Mouse (Mus musculus): ENCODE measurements around the gene Spata3. TPM values are rescaled to one million over a fixed set of nuclear protein-coding genes. Genes with fewer than 3 reads are reported as not detected.
A peak's percentile ranks its signal among the peaks of the same experiment; 100 is the strongest.
"Not testable (repeated sequence)": the region's sequence is repeated elsewhere in the genome, so short reads cannot be mapped to it uniquely, and the experiment has no call there.

Gene Spata3
- not detected for total RNA-seq (2021)
- long read RNA-seq, experiment 1 = 0 reads
- long read RNA-seq, experiment 2 = 0 reads

DNA sequence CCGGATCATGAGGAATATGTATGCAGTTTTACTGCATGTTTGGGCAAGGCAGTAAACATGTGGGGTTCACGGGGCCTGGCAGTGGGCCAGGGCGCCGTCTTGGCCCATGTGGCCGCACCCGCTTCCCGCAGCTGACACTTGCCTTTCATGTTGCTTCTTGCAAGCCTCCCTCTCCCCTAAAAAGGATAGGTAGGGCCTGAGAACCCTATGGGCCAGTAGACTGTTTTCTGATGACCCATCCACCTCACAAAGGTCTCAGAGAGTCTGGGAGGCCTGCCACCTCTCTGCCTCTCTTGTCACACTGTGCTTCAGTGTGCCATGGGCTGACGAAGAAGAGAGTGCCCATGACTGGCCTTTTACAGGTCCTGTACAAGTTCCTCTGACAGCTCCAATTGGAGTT, at the start of gene Spata3:
Spata3 (plus strand) TSS at position 301 of the 400 bp plus-strand sequence.
- DNase-seq = no peak

DNA sequence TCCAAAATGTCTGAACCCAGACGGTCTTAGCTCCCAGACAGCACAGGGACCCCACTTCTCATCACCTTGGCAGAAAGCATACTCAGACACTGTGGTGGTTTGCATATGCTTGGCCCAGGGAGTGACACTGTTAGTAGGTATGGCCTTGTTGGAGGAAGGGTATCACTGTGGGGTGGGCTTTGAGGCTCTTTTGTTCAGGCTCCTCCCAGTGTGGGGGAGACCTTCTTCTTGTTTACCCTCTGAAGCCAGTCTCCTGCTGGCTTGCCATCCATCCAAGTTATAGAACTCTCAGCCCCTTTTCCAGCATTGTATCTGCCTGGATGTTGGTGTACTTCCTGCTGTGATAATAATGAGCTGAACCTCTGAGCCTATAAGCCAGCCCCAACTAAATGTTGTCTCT, 47.5 kb upstream of the Spata3 start:
- no peak for DNase-seq

- no peak for DNase-seq
These were observed 47.1 kb upstream of the Spata3 start for GRCm38 (mm10) chr1:85969519-85969918.

- DNase-seq = no peak
These were observed 45.5 kb upstream of the Spata3 start for GRCm38 (mm10) chr1:85971070-85971469.

DNA sequence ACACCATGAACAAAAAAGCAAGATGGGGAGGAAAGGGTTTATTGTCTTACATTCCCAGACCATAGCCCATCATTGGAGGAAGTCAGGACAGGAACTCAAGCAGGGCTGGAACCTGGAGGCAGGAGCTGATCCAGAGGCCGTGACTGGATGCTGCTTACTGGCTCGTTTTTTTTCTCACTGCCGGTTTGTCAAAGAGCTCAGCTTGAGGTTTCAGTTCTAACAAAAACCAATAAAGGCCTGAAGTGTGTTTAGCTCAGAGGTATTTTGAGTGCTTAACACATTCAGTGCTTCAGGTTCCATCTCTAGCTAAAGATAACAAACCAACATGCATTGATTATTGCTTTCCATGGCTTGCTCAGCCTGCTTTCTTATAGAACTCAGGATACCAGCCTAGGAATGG, 44.3 kb upstream of the Spata3 start:
- no peak for DNase-seq

DNA sequence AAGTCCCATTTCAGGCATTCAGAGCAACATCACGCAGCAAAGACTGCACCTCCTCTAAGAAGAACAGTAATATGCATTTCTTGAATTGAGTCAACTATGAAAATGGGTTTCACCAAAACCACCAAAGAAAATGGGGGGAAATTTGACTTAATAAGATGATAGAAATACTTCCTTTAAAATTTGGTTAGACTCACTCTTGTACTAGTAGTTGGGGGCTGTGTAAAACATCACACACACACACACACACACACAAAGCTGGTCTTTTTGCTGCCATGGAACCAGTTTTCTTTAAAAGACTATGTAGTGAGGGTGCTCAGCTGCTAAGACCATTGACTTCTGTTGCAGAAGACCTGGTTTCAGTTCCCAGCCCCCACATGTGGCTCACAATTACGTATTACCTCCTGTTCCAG, 43.1 kb upstream of the Spata3 start:
- no peak for DNase-seq

- no peak for DNase-seq
These were observed 38.9 kb upstream of the Spata3 start for GRCm38 (mm10) chr1:85977709-85978108.

- DNase-seq = peak; percentile 21
These were observed 34.8 kb upstream of the Spata3 start for GRCm38 (mm10) chr1:85981738-85982357.

DNA sequence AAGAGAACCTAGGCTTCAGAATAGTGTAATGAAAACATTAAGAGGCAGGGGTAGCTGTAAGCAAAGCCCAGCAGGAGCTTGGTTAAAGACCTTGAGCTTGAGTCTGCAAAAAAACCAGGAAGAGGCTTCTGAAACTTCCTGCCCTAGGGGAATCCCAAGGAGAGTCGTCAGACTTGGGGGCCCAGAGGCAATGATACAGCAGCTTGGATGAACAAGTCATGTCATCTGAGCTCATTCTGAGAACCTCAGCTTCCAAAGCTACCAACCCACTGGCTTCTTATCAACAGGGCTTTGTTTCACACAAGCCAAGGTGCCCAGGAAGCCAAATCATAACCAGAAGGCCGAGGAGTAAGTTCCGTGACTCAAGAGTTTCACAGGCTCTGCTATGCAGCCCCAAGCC, 30.8 kb upstream of the Spata3 start:
- no peak for DNase-seq

DNA sequence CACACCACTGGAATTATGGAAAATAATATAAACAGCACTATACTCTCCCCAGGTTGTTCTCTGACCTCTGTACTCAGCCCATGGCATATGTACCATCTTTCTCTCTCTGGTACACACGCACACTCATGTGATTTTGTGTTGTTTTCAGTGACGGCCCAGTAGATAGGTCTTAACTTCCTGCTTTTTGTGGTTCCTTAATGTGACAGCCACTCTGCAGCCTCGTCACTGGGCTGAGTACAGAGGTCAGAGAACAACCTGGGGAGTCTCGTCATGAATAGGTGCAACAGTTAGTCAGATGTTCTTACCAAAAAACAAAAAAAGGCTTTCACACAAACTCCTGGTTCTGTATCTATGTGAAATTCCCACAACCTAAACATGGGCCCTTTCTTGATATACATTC, 28.3 kb upstream of the Spata3 start:
- DNase-seq = no peak

DNA sequence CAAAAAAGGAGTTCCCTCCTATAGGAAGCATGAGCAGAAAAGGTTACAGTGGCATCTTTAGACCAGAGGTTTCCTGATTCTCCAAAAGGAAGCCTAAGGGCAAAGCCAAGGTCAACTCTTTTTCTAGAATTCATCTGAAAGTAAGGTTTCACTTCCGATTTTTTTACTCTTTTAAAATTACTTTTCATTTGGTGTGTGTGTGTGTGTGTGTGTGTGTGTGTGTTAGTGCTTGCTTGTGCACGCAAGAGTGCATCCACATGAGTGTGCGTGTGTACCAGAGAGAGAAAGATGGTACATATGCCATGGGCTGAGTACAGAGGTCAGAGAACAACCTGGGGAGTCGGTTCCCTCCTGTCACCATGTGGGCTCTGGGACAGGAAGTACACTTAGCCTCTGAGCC, 27.7 kb upstream of the Spata3 start:
- not testable (repeated sequence) for DNase-seq

GRCm38 (mm10) chr1:85992175-85992574, 24.4 kb upstream of the Spata3 start:
- no peak for DNase-seq

DNA sequence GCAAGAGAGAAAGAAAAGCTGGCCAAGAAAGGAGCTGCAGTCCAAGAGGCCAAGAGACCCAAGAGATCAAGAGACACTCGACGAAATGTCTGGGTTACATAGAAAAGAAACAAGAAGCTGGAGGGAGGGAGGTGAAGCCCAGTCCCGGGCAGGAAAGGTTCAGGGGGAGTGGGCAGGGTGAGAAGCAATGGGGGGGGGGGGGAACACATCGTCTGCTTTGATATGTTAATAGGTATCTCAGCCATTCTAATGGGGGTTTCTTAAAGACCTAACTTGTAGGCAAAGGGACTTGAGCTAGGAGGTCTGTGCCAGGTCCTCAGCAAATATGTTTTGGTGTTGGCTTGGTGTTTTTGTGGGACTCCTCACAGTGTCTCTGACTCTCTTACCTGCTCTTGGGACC, 23.1 kb upstream of the Spata3 start:
- DNase-seq = no peak

DNA sequence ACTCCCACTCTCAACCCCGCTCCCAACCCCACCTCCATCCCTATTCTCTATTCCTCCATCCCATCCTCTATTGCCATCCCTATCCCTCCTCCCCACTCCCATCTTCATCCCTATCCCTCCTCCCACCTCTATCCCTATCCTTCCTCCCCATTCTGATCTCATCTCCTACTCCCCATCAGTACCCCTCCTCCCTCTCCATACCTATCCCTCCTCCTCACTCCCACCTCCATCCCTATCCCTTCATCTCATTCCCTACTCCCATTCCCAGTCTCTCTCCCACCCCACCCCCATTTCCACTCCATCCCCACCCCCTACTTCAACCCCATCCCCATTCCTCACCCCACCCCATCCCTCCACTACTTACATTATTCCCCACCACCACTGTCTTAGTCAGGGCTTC, 19.4 kb upstream of the Spata3 start:
- no peak for DNase-seq

DNA sequence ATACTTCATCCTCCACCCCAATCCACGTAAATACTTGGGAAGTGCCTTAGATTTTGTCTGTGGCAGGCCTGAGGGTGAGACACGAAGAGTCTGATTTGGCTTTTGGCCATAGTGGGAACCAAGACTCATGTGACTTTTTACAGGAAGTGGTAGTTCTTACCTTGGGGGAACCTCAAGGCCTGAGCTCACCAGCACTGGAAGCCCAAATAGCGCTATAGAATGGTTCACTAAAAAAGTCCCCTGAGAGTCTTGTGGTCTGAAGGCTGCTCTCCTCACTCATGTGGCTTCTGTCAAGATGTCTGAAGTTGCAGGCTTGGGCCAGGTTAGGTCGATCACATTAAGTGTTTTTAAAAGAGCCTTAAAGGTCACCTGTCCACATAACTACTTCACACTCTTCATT, 18.6 kb upstream of the Spata3 start:
- no peak for DNase-seq

- no peak for DNase-seq
These were observed 16.6 kb upstream of the Spata3 start for GRCm38 (mm10) chr1:85999853-86000570.

- no peak for DNase-seq
These were observed 11.1 kb upstream of the Spata3 start for GRCm38 (mm10) chr1:86005540-86005939.

DNA sequence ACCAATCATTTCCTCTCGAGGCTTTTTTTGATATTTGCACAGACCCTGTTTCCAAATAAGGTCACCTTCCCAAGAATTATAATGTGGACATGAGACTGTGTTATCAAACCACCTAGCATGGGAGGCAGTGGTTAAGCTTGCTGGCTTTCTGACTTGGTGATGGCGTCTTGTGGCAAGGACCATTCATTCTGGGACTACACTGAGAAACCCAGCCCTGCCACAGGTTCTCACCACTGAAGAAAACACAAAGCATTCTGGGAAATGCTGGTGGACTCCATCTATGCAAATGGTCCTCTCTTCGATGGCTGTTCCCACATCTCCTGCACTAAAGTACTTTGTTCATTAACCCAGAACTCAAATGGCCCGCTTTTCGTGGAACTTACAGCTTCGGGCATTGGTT, 10.6 kb upstream of the Spata3 start:
- DNase-seq = no peak

DNA sequence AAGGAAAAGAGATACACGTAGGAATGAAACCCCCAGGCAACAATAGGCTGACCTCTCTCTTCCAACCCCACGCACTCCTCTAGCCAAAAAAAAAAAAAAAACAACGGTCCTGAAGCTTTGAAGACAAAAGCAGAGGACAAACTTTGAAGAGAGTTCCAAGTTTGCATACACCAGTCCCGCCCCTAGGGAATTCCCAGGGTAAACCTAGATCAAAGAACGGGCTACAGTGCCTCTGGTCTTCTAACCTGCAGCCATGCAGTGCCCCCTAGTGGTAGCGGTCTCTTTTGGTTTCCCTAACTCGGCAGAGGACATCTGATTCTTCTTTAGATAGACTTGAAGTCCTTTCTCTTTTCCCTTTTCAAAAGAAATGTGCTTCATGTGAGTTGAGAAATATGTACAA, 8.8 kb upstream of the Spata3 start:
- DNase-seq = peak; percentile 64

DNA sequence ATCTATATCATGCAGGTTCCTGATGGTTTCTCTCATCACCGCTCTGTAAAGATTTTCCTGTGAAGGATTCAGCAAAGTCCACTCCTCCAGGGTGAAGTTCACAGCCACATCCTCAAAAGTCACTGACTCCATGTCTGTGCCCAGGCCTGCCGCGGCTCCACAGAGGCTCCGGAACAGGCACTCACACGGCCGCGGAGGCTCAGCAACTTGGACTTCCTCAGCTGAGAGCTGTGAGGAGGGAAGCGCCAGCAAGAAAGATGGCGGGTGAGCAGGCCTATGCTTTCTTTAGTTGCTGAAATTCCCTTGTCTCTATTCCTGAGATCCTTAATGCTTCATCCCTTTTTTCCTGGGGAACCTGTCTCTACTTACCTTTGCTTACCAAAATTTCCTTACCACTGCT, 858 bp upstream of the Spata3 start:
- not testable (repeated sequence) for DNase-seq

DNA sequence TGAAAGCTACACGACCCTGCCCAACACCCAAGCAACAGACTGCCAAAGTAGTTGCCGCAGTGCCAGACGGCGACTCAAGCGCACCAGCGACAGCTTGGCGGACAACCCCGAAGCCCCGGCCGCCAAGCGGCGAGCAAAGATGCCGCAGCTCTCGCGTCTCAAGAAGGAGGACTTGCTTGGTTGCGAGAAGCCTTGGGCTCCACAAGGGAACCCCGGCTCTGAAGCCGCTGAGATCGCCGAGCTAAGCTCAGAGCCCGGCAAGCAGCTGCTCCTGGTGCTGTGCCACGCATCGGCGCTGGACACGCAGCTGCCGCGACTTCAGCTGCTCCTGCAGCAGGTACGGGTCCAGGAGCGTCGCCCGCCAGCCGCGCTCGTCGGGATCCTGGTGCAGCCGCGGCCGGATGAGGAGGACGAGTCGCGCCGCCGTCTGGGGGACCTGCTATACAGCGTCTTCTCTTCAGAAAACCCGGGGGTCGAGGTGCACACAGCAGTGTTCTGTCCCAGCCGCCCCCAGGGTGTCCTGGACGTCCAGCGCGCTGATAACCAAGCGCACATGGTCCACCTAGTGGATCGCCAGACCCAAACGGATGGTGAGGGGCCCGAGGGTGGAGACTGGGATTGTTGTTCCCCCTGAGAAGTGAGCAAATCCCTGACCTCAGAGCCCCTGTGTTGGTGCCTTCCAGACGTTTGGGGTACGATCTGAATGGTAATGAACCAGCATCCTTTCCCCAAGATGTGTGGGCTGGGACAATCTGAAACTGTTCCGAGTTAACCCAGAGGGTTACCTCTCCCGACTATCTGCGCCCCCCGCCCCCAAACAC, 1.8 kb downstream of the Spata3 start:
- no peak for DNase-seq

DNA sequence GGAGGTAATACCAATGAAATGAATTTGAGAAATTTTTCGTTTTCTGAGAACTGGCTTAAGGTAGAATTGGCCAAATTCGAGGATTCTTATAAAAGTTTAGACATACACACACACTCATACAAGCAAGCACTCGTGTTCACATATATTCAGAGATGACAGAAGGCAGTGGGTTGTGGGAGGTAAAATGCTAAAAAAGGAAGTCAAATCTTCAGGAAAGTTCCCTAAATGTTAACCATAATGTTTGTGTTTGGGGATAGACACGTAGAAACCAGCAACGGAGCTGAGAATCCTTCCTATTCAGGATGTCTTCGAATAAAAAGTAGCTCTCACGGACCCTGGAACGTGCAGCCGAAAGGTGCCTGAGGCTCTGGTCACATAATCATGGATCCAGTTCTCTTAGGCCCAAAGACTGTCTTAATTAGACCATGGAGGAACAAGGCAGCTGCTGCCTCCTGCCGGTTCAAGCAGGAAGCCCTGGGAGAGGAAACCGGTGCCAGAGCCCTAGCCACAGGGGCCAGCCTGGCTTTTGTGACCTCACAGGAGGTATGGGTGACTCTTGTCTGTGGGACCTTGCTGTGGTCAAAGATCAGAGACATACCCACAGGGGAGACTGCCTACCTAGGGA, 4.9 kb downstream of the Spata3 start:
- DNase-seq = no peak

Data from gastrocnemius, postnatal 25 days (tissue).